Mouse (Mus musculus): Measurements from ENCODE around the gene Mindy2.
"Not testable (repeated sequence)": the region's sequence is repeated elsewhere in the genome, so short reads cannot be mapped to it uniquely, and the experiment has no call there.

Gene Mindy2

GRCm38 (mm10) chr9:70578123-70578522 lies 78.9 kb downstream of the Mindy2 start:
- no peak for DNase-seq

DNA sequence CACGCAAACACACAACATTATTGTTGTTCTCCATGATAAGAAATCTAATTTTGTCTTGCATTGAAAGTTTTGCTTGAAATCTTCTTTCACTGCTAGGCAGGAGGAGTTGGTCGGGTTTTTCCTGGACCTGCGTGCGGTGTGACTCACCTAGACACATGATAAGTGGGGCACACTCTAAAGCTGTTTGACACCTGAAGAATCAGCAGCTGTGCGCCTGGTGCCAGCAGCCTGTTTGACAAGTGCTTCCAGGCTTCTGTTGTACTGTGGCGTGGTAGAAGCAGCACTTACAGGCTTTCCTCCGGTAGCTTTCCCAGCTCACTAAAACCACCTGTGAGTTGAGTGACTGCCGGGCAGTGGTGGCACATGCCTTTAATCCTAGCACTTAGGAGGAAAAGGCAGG lies 86.6 kb downstream of the Mindy2 start:
- no peak for DNase-seq

DNA sequence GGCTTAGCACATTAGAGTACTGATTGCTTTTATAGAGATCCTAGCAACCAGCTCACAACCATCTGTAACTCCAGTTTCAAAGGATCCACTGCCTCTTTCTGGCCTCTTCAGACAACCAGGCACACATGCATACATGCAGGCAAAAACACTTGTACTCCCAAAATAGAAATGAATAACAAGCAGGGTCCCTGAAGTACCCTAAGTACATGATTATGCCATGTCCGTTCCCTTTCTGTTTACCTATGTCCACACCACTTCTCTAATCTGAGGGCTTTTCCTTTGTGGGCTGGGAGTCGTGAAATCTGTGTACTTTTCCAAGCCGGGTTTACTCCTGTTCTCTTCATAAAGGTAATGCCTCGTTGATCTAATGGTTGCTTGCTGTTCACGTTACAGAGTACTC lies 89.3 kb downstream of the Mindy2 start:
- DNase-seq, result no peak

DNA sequence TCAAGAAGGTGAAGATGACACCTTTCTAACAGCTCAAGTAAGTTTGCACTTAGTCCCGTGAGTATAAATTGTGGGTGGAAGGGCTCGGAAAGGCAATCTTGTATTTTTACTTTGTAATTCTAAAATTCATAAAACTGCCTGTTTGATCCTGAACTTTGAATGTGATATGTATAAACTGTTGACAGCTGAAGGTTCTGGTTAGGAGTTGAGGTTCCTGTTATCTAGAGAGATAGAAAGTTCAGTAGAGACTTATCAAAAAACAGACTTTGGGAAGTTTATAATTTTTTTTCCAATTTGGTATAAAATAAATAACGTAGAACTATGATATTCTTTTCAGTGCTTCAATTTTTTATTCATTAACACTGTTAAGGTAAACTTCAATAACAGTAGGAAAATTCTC lies 94.1 kb downstream of the Mindy2 start:
- no peak for DNase-seq

GRCm38 (mm10) chr9:70556796-70557195 lies 100.2 kb downstream of the Mindy2 start:
- no peak for DNase-seq

GRCm38 (mm10) chr9:70555431-70555830 lies 101.5 kb downstream of the Mindy2 start:
- no peak for DNase-seq

- not testable (repeated sequence) for DNase-seq
Observed at GRCm38 (mm10) chr9:70552233-70552632, 104.7 kb downstream of the Mindy2 start.

- no peak for DNase-seq
Observed at GRCm38 (mm10) chr9:70551524-70551923, 105.5 kb downstream of the Mindy2 start.
